Mouse (Mus musculus) ovary, postnatal 14 days (tissue): ENCODE data around the gene Zfp575.

ENCODE experiments used
- DNase-seq: peaks from one replicate; pipeline ENCODE4 v3.0.0; 2022; ENCODE audit warnings: low spot score

Zfp575 gene

DNA sequence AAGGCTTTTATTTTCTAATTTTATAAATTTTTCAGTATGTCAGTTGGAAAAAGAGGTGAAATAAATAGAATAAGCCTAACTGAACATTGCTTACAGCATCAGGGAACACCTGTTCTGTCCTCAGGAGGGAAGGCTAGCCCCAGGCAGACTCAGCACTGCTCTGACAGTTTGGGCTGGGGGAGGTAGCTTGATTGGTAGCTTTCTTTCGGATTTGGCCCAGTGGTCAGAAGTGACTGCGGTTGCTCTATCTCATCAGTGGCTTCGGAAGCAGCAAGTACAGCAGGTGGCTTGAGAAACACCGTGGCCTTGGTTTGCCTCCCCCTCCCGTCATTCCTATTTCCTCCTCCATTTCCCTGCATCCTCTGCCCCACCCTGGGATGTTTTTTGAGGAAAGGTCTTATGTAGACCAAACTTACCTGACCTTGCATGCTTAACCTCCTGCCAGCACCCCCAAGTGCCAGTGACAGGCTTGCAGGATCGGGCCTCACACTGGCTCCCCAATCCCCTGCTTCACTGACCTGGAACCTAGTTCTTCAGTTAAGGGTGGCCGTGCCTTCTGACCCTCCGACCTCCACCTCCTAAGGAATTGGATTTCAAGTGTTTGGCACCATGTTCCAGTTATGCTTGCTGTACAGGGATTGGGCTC lies 24.1 kb downstream of the Zfp575 start:
- DNase-seq, result no peak

DNA sequence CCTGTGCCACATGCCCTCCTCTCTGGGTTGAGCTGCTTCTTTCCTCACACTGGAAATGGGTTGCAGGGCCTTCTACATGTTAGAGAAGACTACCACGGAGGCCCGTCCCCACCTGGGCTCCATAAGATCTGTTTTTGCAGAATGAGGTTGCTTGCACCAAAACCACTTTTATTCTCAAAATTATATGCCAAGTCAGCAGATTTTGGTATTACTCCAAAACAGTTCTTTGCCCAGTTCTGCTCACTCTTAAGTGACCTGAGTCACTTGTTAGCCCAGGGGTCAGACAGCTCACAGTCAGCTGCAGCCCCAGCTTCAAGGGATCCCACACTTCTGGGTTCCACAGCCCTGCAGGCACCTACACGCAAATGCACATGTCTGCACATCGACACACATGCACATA lies 26.0 kb downstream of the Zfp575 start:
- no peak for DNase-seq

DNA sequence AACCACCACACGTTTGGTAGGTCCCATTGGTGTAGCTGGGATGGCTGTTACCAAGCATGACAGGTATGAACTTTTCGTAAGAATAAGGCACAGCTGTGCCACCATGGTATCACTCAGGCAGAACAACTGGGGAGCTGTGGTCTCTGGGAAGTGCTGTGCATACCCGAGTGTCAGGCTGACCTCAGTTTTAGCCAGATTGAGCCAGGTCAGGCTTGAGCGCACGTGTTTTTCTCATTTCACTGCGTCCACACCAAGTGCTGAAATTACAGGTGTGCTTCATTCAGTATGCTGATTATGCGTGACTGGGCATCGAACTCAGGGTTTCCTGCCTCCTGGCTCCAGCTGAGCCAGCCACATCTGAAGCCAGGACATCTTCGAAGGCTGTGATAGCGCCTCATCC lies 31.7 kb downstream of the Zfp575 start:
- no peak for DNase-seq

DNA sequence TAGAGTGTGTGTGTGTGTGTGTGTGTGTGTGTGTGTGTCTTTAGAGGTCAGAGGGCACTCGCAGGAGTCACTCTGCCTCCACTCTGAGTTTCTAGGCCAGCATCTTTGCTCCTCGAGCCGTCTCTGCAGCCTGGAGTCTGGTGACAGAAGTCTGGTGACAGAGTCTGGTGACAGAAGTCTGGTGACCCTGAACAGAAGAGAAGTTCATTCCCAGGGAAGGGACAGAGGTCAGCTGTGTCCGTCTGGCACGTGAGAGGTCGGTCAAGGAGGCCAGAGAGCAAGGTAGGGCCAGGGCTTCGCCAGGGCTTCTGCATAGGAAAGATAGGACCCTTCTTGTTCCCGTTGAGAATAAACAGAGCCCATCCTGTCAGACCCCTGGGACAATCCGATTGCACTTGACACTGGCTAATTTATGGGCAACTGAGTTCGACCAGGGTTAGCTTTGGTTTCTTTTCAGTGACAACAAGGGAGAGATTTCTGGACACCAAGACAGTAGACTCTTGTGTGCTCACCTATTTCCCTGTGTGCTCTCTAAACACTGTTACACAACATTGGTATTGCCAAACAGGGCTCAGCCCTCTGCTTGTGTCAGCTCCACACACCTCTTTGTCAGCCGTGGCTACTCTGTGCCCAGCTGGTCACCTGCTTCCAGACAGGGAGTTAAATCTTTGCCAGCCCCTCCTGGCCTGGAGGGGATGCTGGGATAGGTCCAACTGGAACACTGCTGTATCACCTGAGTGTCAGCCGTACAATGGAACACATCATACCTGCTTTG lies 35.3 kb downstream of the Zfp575 start:
- no peak for DNase-seq

DNA sequence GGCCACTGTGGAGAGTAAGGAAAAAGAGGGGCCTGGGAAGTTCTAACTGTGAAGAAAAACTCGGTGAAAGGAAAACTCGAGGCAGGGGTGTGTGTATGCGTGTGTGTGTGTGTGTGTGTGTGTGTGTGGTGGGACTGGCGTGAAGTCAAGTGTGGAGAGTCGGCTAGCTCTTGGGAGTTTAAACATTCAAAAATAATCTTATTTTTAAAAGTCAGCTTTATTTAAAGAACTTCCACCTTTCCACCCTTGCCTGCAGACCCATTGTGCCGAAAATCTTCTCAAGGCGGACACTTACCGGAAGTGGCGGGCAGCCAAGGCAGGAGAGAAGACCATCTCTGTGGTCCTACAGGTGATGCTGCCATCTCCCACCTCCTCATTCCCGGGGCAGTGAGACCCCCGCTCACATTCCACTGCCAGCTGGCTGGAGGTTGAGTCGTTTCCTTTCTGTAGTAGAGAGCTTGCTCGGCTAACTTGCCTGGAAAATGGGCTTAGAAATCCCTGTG lies 39.9 kb downstream of the Zfp575 start:
- DNase-seq, result no peak

DNA sequence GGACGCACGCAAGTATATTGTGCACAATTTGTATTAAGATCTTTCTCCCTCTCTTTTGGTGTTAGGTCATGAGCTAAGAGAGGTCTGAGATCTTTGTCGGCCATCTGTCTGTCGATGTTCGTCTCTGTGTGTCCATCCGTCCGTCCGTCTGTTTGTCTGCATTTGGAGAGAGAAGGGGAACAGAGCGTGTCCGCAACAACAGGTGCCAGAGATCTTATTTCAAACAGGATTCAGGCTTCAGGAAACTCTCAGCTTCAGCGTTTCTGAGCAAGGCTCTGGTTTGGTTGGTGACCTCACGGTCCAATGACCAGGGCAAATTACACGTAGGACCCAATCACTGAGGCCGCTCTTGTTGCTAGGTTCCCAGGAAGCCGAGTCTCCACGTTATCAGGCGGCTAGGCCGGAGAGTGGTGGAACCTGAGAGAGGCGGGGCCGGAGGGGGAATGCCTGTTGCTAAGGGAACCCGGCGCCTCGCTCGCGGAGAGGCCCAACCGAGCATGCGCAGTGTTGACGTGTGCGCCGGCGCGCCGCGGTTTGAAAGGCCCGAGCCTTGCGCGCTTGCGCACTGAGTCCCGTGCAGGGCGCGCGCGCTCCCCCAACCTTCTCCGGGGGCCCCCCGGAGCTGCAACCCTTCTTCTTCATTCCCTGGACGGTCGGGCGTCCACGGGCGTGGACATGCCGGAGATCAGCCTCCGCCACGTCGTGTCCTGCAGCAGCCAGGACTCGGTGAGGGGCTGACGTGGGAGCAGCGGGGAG lies 40.6 kb downstream of the Zfp575 start:
- peak; percentile 97 for DNase-seq

DNA sequence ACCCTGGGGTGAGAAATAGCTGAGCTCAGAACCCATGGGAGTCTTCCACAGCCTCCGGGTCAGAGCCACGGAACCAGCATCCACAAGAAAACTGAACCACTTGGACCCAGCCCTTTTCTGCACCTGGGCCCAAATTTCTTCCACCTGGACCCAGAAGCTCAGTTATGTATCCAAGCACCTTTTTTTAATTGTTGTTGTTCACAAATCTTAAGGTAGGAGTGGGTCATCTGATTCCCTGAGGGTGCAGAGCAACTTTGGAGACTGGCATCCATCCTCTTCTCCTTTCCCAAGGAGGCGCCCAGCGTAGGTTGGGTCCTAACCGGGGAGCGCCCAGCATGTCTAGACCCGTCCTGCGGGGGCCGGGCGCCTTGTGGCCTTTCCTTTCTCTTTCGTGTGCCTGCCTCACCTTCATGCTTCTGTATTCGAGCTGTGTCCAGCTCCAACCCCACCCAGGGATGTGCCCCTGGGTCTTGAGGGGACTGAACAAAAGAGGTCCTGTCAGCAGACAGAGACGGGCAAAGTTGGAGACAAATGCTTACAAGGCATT lies 41.3 kb downstream of the Zfp575 start, which contains the start of the genes Pinlyp and Xrcc1:
Pinlyp (minus strand) TSS at position 51 of the 547 bp plus-strand sequence.
Xrcc1 (plus strand) TSS at position 222 of the 547 bp plus-strand sequence.
- DNase-seq, result no peak

DNA sequence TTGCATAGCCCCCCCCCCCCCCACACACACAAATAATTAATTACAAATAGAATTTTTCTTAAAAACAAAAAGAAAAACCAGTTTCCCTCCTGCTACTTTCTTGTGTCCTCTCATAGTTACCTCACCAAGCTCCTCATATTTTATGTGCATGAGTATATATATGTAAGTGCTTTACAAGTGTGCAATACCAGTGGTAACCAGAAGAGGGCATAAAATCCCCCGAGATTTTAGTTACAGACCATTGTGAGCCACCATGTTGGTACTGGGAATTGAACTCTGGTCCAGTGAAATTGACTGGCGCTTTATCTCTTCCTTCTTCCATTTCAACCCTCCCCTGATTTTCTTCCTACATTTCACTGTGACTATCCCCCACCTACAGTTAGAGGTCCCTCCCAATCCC lies 42.9 kb downstream of the Zfp575 start:
- no peak for DNase-seq

DNA sequence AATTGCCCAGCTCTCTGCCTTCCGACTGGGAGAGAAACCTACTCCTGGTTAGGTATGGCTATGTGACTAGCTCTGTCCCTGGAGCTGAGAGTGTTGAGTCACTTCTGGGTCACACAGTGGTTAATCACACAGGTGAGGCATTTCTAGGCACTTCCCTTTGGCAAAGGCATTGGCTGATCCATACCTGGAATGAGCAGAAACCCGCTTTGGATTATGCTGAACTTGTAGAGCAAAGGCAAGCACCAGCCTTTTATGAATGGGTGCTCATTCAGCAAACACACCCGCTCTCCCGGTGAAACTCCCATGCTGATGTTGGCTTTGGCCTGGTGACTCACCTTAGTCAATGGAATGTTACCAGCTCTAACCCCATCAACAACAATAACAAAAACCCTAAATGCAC lies 47.8 kb downstream of the Zfp575 start:
- DNase-seq, result no peak

DNA sequence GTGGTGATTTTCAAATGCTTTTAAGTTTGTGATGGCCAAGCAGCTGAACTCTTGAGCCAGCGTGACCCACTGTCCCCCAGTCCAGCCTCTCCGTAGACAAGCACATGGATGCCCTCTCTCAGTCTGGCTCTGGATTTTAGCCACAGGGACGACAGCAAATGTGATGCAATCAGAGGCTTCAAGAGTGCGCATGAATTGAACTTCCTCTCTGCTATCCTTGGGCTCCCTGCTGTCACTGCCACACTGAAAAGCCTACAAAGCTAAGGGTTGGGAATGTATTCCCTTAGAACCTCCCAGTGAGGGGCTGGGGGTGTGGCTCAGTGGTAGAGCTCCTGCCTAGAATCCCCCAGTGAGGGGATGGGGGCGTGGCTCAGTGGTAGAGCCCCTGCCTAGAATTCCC lies 48.7 kb downstream of the Zfp575 start:
- DNase-seq, result no peak

DNA sequence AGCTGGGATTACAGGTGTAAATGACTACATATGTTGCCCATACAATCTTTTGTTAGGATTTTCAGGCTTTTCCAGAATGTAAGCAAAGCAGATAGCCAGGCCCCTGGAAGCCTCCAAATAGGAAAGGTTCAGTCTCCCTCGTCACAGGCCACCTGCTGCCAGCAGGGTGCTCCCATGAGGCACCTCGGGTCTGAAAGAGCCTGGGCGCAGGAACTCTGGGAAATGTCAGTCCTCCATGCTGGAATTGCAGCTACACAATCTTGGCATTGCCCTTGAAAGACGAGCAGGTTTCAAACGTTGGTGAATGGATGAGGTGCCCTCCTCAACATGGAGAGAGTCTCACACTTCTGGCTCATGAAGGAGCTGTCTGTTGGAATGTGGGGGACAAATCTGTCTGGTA lies 49.3 kb downstream of the Zfp575 start:
- no peak for DNase-seq

DNA sequence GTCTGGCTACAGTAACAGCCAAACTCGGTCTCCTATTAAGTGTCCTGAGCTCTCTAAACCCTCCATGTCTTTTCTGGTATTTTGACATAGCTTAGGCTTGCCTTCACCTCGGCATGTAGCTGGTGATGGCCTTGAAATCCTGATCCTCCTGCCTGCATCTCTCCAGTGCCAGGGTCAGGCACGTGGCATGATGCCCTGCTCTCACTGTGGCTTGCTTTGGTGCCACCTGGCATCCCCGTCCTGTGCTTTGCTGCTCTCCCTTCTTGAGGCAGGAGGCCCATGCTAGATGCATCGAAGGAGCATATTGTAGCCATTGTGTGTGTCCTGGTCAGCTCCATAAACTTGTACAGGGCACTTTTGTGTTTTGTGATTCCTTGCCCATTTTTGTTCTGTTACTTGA lies 49.9 kb downstream of the Zfp575 start:
- DNase-seq, result no peak

DNA sequence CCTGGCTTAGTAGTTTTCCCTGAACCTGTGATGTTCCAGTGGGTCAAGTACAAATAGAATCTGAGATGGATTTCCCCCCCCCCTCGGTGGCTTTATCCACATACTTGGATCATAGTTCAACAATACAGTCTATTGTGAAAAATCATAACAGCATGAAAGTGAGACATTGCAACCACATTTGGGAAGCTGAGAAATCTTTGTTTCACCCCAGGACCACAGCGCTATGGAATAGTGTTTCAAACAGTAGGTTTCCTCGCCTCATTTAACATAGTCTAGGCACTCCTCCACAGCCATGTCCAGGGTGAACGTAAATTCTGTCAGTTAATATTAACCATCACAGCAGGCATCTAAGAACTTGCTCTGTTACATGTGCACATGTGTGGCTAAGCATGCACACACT lies 50.4 kb downstream of the Zfp575 start:
- DNase-seq, result no peak

DNA sequence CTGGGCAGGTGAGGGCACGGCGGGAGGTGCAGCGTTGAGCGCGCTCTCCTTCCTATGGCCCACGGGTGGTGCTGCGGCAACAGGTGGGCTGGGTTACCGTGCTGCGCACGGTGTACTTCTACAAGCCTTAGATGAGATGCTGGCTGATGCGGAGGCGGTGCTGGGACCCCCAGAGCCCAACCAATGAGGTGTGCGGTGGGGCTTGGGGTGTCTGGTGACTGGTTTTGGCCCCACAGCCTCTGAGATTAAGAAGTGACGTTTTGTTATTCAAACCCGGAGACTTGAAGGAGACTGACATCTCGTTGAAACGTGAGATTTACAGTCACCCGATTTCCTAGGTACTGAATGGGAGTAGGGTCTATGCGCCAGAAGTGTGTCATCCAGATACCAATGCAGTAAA lies 53.1 kb downstream of the Zfp575 start:
- no peak for DNase-seq
